ENCODE assay signal across 7 mouse cellular contexts in genomic region chr12:24709831-24710508, GRCm38 (mm10). TPM values are rescaled to one million over a fixed set of nuclear protein-coding genes. Genes with fewer than 3 reads are reported as not detected.
DNase-seq lines count a peak whose midpoint lies in the region; ATAC-seq lines count a peak whose summit lies in the region.

No protein-coding gene starts in this region.

- 0 out of 2 replicates have a peak, but pooled peaks have one; percentile 7 for ATAC-seq in kidney, embryonic 15.5 days (replicated peaks; ENCODE audit: low FRiP score)
- peak; percentile 21 for ATAC-seq in neural tube, embryonic 14.5 days (ENCODE audit: low read depth)

- H3K27me3 ChIP-seq in heart, embryonic 10.5 days (ENCODE audit: insufficient read depth, poor library complexity, severe bottlenecking) = no peaks in the 10 kb centered on the region
- H3K27me3 ChIP-seq in kidney, embryonic 15.5 days = no peaks in the 10 kb centered on the region
- H3K27me3 ChIP-seq in neural tube, embryonic 14.5 days (ENCODE audit: control insufficient read depth, insufficient read depth, low read length) = no peaks in the 10 kb centered on the region

- peak overlapping the region; percentile 86 for H3K9ac ChIP-seq in kidney, embryonic 15.5 days
- no peak overlapping the region for H3K9ac ChIP-seq in neural tube, embryonic 14.5 days (replicated peaks; ENCODE audit: low read depth, low read length)

- WGBS in heart, embryonic 10.5 days = 42% methylated on average over 5 of the region's 5 CpGs
- 30% methylated on average over 5 of the region's 5 CpGs for WGBS in kidney, embryonic 15.5 days
- 29% methylated on average over 5 of the region's 5 CpGs for WGBS in neural tube, embryonic 14.5 days

- H3K36me3 ChIP-seq in heart, embryonic 10.5 days = peaks cover 46% of the 10 kb centered on the region
- peaks cover 47% of the 10 kb centered on the region for H3K36me3 ChIP-seq in kidney, embryonic 15.5 days
- no peaks in the 10 kb centered on the region for H3K36me3 ChIP-seq in neural tube, embryonic 14.5 days (ENCODE audit: control insufficient read depth, insufficient read depth, low read length)

- H3K9me3 ChIP-seq in heart, embryonic 10.5 days = no peaks in the 10 kb centered on the region
- H3K9me3 ChIP-seq in kidney, embryonic 15.5 days (replicated peaks) = no peaks in the 10 kb centered on the region
- no peaks in the 10 kb centered on the region for H3K9me3 ChIP-seq in neural tube, embryonic 14.5 days (ENCODE audit: control insufficient read depth, low read length)

- H3K4me3 ChIP-seq in heart, embryonic 10.5 days = peak overlapping the region; percentile 97
- peak overlapping the region; percentile 90 for H3K4me3 ChIP-seq in kidney, embryonic 15.5 days (replicated peaks)
- no peak overlapping the region for H3K4me3 ChIP-seq in neural tube, embryonic 14.5 days (ENCODE audit: low read depth, low read length)

- peak overlapping the region; percentile 96 for H3K27ac ChIP-seq in heart, embryonic 10.5 days
- peak overlapping the region; percentile 89 for H3K27ac ChIP-seq in kidney, embryonic 15.5 days
- no peak overlapping the region for H3K27ac ChIP-seq in neural tube, embryonic 14.5 days (ENCODE audit: low read depth, low read length)

- peak; percentile 86 for DNase-seq in CD4-positive, CD25-positive, alpha-beta regulatory T cell, adult 2 months (ENCODE audit: low read depth, low spot score)
- DNase-seq in MEL-GATA-1-ER (ENCODE audit: extremely low read depth, low read depth) = peak; percentile 86
- DNase-seq in embryo, embryonic 10 days (ENCODE audit: low spot score) = peak; percentile 89
- DNase-seq in heart, embryonic 10.5 days (ENCODE audit: low spot score) = peak; percentile 88
- peak; percentile 12 to 65 for DNase-seq in lung, adult 18-20 months

- H3K4me2 ChIP-seq in kidney, embryonic 15.5 days = peak overlapping the region; percentile 90
- H3K4me2 ChIP-seq in neural tube, embryonic 14.5 days (ENCODE audit: low read depth, low read length) = no peak overlapping the region

- H3K4me1 ChIP-seq in heart, embryonic 10.5 days = peaks cover 43% of the 10 kb centered on the region
- peaks cover 50% of the 10 kb centered on the region for H3K4me1 ChIP-seq in kidney, embryonic 15.5 days
- H3K4me1 ChIP-seq in neural tube, embryonic 14.5 days (ENCODE audit: control insufficient read depth, insufficient read depth, low read length) = peaks cover 11% of the 10 kb centered on the region; the same call in 1 of the 2 replicates

RNA-seq across cellular contexts. Expression of gene Rrm2, which starts 1.9 kb away (rescaled TPM):
- 307 TPM in 2 replicates for polyA plus RNA-seq in heart, embryonic 10.5 days (2016; fragmentation: Nextera tagmentation; extraction: Ambion mirVana)
- 246 and 248 TPM in 2 replicates for polyA plus RNA-seq in kidney, embryonic 15.5 days (2015; fragmentation: Nextera tagmentation; extraction: Ambion mirVana)
- 26.1 and 31.2 TPM in 2 replicates for polyA plus RNA-seq in neural tube, embryonic 14.5 days (2014; fragmentation: Nextera tagmentation; extraction: Ambion mirVana)

RNA-seq across cellular contexts. Expression of gene Cys1, which starts 28.4 kb away (rescaled TPM):
- polyA plus RNA-seq in heart, embryonic 10.5 days (2016; fragmentation: Nextera tagmentation; extraction: Ambion mirVana) = 0.28 and 0.34 TPM in 2 replicates
- 10.8 and 11.9 TPM in 2 replicates for polyA plus RNA-seq in kidney, embryonic 15.5 days (2015; fragmentation: Nextera tagmentation; extraction: Ambion mirVana)
- 1.3 and 2.2 TPM in 2 replicates for polyA plus RNA-seq in neural tube, embryonic 14.5 days (2014; fragmentation: Nextera tagmentation; extraction: Ambion mirVana)

RNA-seq across cellular contexts. Expression of gene Klf11, which starts 58.9 kb away (rescaled TPM):
- polyA plus RNA-seq in heart, embryonic 10.5 days (2016; fragmentation: Nextera tagmentation; extraction: Ambion mirVana) = 12.0 and 16.2 TPM in 2 replicates
- polyA plus RNA-seq in kidney, embryonic 15.5 days (2015; fragmentation: Nextera tagmentation; extraction: Ambion mirVana) = 12.4 and 13.2 TPM in 2 replicates
- polyA plus RNA-seq in neural tube, embryonic 14.5 days (2014; fragmentation: Nextera tagmentation; extraction: Ambion mirVana) = 13.3 and 18.8 TPM in 2 replicates

Comparison
In these comparisons a context has a peak if more than half of its experiments do, and no peak if none do; other contexts are left out.
1. DNase-seq: peak in every context shown above with its lines; median percentile 89 in embryo, embryonic 10 days; 88 in heart, embryonic 10.5 days; 86 in CD4-positive, CD25-positive, alpha-beta regulatory T cell, adult 2 months; 86 in MEL-GATA-1-ER; 38 in lung, adult 18-20 months.